Mouse (Mus musculus) lung, postnatal 0 days (tissue): ENCODE measurements around the gene Dnmt1.

Source experiments
- CTCF ChIP-seq: IDR thresholded peaks from 2 replicates; pipeline ENCODE4 v1.5.1; 2016; ENCODE audit warnings: antibody characterized with exemption, mild to moderate bottlenecking
- EP300 ChIP-seq: IDR thresholded peaks from 2 replicates; pipeline ENCODE4 v1.6.1; 2016; ENCODE audit warnings: antibody characterized with exemption, mild to moderate bottlenecking, control low read depth

GRCm38 (mm10) chr9:20966747-20967146, 7.1 kb upstream of the Dnmt1 start:
- TF ChIP-seq EP300 (no peak), CTCF (no peak)
